Mouse (Mus musculus): ENCODE measurements around the gene Tmigd3. TPM values are rescaled to one million over a fixed set of nuclear protein-coding genes. Genes with fewer than 3 reads are reported as not detected.

Tmigd3 gene
- total and polyA plus RNA-seq, 3 experiments = 0.25 TPM; not detected in 2

DNA sequence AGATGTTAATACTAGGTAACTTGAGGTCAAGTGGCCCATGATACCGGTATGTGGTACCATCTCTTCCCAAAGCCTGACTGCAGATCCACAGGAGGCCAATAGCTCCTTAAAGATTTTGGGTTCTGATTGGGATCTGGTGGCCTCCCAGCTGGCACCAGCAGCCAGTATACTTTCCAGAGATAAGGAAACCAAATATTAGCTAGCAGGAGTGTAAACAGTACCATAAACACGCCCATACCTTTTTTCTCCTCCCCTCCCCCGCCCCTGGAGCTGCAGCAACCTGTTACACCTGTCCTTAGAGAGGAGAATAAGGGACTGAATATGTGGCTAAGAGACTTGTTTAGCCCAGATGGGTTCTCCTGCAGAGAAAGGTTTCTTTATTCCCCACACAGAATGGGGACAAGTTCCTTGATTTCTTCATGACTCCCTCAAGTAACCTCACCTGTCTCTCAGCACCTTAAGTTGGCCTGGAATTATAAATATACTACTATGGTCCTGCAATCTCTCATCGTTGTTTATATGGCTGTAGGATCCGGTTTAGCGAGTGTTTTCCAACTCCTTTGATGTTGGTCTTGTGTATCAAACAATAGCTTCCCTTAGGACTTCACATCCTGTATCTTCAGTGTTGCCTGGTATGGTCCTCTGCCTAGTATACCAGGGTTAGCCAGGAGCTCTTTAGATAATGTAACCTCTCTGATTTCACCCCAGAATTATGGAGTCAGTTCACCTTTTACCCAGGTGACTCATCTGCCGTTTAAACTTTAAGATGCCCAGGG, 24.2 kb upstream of the Tmigd3 start:
- H3K27me3 ChIP-seq (replicated peaks) = no peaks in the 10 kb centered on the region
- no peak overlapping the region for H3K9ac ChIP-seq (ENCODE audit: insufficient read depth, low read depth)
- in situ Hi-C loops (cut with MboI; ENCODE audit: low pct_ligation_motif_present, low pct_unique_long_range_greater_than_20kb, low sequenced_read_pairs) = no loop called here
- no peak overlapping the region for H3K27ac ChIP-seq (ENCODE audit: insufficient read depth, low read depth)
- no peak overlapping the region for H3K4me3 ChIP-seq (replicated peaks in 1 of 3; ENCODE audit: low read depth in 2 of 3, low read length in 2 of 3, poor library complexity in 1 of 3)
- TF ChIP-seq BHLHE40 (IDR thresholded peaks at IDR 0.05; ENCODE audit: low read depth, low read length) (no peak), RCOR1 (conservative IDR thresholded peaks at IDR 0.05; ENCODE audit: low read depth, low read length) (no peak), POLR2A (IDR thresholded peaks at IDR 0.05; ENCODE audit: low read depth, low read length) (no peak), MEF2A (IDR thresholded peaks at IDR 0.05; ENCODE audit: borderline replicate concordance, low read depth, low read length) (no peak), MXI1 (IDR thresholded peaks at IDR 0.05; ENCODE audit: low read depth, low read length) (no peak)
- DNase-seq (ENCODE audit: extremely low read depth) = no peak
- dilution Hi-C loops (cut with MboI; ENCODE audit: extremely low pct_ligation_motif_present, extremely low pct_unique_long_range_greater_than_20kb, low sequenced_read_pairs) = no loop called here
- H3K4me1 ChIP-seq (ENCODE audit: control insufficient read depth in 1 of 2, insufficient read depth in 2 of 2) = no peaks in the 10 kb centered on the region
- H3K36me3 ChIP-seq (replicated peaks in 1 of 2; ENCODE audit: control insufficient read depth in 1 of 2, insufficient read depth in 1 of 2, low read length in 1 of 2) = no peaks in the 10 kb centered on the region
- H3K79me2 ChIP-seq (replicated peaks; ENCODE audit: control insufficient read depth, extremely low read depth, insufficient read depth, poor library complexity, severe bottlenecking) = no peaks in the 10 kb centered on the region
- no peaks in the 10 kb centered on the region for H3K9me3 ChIP-seq (replicated peaks; ENCODE audit: low read length)
- H3K4me2 ChIP-seq (ENCODE audit: insufficient read depth, low read depth, poor library complexity, severe bottlenecking) = no peak overlapping the region

DNA sequence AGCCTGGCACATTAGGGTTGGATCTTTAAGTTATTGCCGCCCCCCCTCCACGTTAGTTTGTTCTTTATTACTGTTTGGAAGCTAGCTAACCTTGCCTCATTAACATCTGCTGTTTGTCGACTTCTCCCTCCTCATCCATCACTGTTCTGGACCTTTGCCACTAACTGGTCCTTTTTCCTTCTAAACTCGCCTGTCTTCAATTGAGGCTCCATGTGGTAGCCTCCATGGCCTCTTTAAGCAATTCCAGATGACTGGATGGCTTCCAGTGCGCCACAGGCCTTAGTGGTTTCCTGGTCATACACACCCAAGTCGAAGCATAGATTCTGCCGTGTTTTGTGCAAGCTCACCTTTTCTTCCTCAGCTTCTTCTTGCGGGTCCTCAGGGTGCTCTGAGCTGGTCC, 16.9 kb upstream of the Tmigd3 start:
- Histone ChIP-seq H3K79me2 (replicated peaks; ENCODE audit: control insufficient read depth, extremely low read depth, insufficient read depth, poor library complexity, severe bottlenecking) (no peaks in the 10 kb centered on the region), H3K9ac (ENCODE audit: insufficient read depth, low read depth) (no peak overlapping the region), H3K4me1 (ENCODE audit: control insufficient read depth in 1 of 2, insufficient read depth in 2 of 2) (peaks cover 8 to 13% of the 10 kb centered on the region in 2 experiments; a peak in 3 of 4 replicates), H3K27ac (ENCODE audit: insufficient read depth, low read depth) (no peak overlapping the region), H3K4me3 (replicated peaks in 1 of 3; ENCODE audit: low read depth in 2 of 3, low read length in 2 of 3, poor library complexity in 1 of 3) (no peak overlapping the region), H3K9me3 (replicated peaks; ENCODE audit: low read length) (no peaks in the 10 kb centered on the region), H3K4me2 (ENCODE audit: insufficient read depth, low read depth, poor library complexity, severe bottlenecking) (no peak overlapping the region), H3K27me3 (replicated peaks) (no peaks in the 10 kb centered on the region), H3K36me3 (replicated peaks in 1 of 2; ENCODE audit: control insufficient read depth in 1 of 2, insufficient read depth in 1 of 2, low read length in 1 of 2) (no peaks in the 10 kb centered on the region)
- no peak for TF ChIP-seq ZKSCAN1 (IDR thresholded peaks at IDR 0.05; ENCODE audit: borderline replicate concordance, low read depth, low read length)
- TF ChIP-seq KAT2A (IDR thresholded peaks at IDR 0.05; ENCODE audit: insufficient replicate concordance, low read length) = no peak
- no peak for DNase-seq (ENCODE audit: extremely low read depth)
- dilution Hi-C loops (cut with MboI; ENCODE audit: extremely low pct_ligation_motif_present, extremely low pct_unique_long_range_greater_than_20kb, low sequenced_read_pairs) (no loop called here), in situ Hi-C loops (cut with MboI; ENCODE audit: low pct_ligation_motif_present, low pct_unique_long_range_greater_than_20kb, low sequenced_read_pairs) (no loop called here)

DNA sequence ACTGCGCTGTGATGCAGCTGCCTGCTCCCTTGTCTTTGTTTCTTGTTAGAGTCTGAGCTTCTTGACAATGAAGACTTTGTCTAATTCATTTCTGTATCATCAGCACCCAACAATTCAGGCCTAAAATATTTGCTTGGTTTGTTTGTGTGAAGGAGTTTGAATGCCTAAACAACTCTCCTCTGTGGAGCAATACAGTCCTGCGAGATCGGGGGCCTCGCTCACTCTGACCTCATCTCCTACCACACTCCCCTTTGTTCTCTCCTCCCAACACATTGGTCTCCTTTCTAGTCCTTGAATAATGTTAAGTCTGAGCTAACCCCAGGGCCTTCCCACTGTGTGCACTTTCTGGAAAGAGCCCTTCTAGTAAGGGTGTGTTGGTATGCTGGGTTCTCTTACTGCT, 15.9 kb upstream of the Tmigd3 start:
- Histone ChIP-seq H3K27ac (ENCODE audit: insufficient read depth, low read depth) (no peak overlapping the region), H3K79me2 (replicated peaks; ENCODE audit: control insufficient read depth, extremely low read depth, insufficient read depth, poor library complexity, severe bottlenecking) (no peaks in the 10 kb centered on the region), H3K4me2 (ENCODE audit: insufficient read depth, low read depth, poor library complexity, severe bottlenecking) (no peak overlapping the region), H3K27me3 (replicated peaks) (no peaks in the 10 kb centered on the region), H3K4me3 (replicated peaks in 1 of 3; ENCODE audit: low read depth in 2 of 3, low read length in 2 of 3, poor library complexity in 1 of 3) (no peak overlapping the region), H3K36me3 (replicated peaks in 1 of 2; ENCODE audit: control insufficient read depth in 1 of 2, insufficient read depth in 1 of 2, low read length in 1 of 2) (no peaks in the 10 kb centered on the region), H3K4me1 (ENCODE audit: control insufficient read depth in 1 of 2, insufficient read depth in 2 of 2) (peaks cover 12 to 13% of the 10 kb centered on the region in 2 experiments; a peak in 3 of 4 replicates), H3K9me3 (replicated peaks; ENCODE audit: low read length) (no peaks in the 10 kb centered on the region), H3K9ac (ENCODE audit: insufficient read depth, low read depth) (no peak overlapping the region)
- dilution Hi-C loops (cut with MboI; ENCODE audit: extremely low pct_ligation_motif_present, extremely low pct_unique_long_range_greater_than_20kb, low sequenced_read_pairs) (no loop called here), in situ Hi-C loops (cut with MboI; ENCODE audit: low pct_ligation_motif_present, low pct_unique_long_range_greater_than_20kb, low sequenced_read_pairs) (no loop called here)
- TF ChIP-seq RCOR1 (conservative IDR thresholded peaks at IDR 0.05; ENCODE audit: low read depth, low read length) (no peak), MAZ (IDR thresholded peaks at IDR 0.05; ENCODE audit: low read depth, low read length) (no peak), MXI1 (IDR thresholded peaks at IDR 0.05; ENCODE audit: low read depth, low read length) (no peak), MEF2A (IDR thresholded peaks at IDR 0.05; ENCODE audit: borderline replicate concordance, low read depth, low read length) (no peak), NRF1 (IDR thresholded peaks at IDR 0.05; ENCODE audit: low read depth, low read length) (no peak), SIN3A (IDR thresholded peaks at IDR 0.05; ENCODE audit: low read length) (no peak), RAD21 (IDR thresholded peaks at IDR 0.05; ENCODE audit: low read depth, low read length) (no peak), EP300 (IDR thresholded peaks at IDR 0.05; ENCODE audit: low read length) (no peak), KAT2A (IDR thresholded peaks at IDR 0.05; ENCODE audit: insufficient replicate concordance, low read length) (no peak), POLR2AphosphoS2 (IDR thresholded peaks at IDR 0.05; ENCODE audit: low read depth, low read length) (no peak), ZC3H11A (IDR thresholded peaks at IDR 0.05; ENCODE audit: low read depth, low read length) (no peak), MAFK (IDR thresholded peaks at IDR 0.05; ENCODE audit: insufficient replicate concordance, low read length) (no peak), POLR2A (IDR thresholded peaks at IDR 0.05; ENCODE audit: low read depth, low read length) (no peak)
- DNase-seq (ENCODE audit: extremely low read depth) = no peak

All from CH12.LX (cell line).